Mouse (Mus musculus) effector memory CD4-positive, alpha-beta T cell, adult 7 months (primary cell): ENCODE results near the gene Syde2. TPM values are rescaled to one million over a fixed set of nuclear protein-coding genes. Genes with fewer than 3 reads are reported as not detected.

Experiments used
- polyA plus RNA-seq: library from polyadenylated mRNA; unstranded; fragments of 100-300 nt; shearing (Covaris generic); gene quantifications from one replicate; pipeline ENCODE4 v1.2.1, GENCODE M21; 2017

Gene Syde2
- 0.52 TPM for polyA plus RNA-seq

GRCm38 (mm10) chr3:145987268-145987969, at the start of gene Syde2:
TSS of gene Syde2 (plus strand) at chr3:145987870.

Other genes with a start within 250 kb of the Syde2 start
- 0.44 TPM for gene Ddah1, start 229.2 kb upstream of the Syde2 start, polyA plus RNA-seq
- gene Bcl10, start 65.1 kb upstream of the Syde2 start, polyA plus RNA-seq = 205 TPM
- 78.5 TPM for gene 2410004B18Rik, start 49.9 kb upstream of the Syde2 start, polyA plus RNA-seq
- not detected for gene Wdr63, start 120.3 kb downstream of the Syde2 start, polyA plus RNA-seq
- gene Mcoln3, start 129.6 kb downstream of the Syde2 start, polyA plus RNA-seq = 2.4 TPM
- 20.6 TPM for gene Mcoln2, start 162.0 kb downstream of the Syde2 start, polyA plus RNA-seq
- gene Lpar3, start 233.1 kb downstream of the Syde2 start, polyA plus RNA-seq = not detected